Mouse (Mus musculus) olfactory bulb, adult 2 months (tissue): ENCODE measurements around the gene Rsrc1.

ENCODE experiments used
- CTCF ChIP-seq: fragments of 200-500 bp; IDR thresholded peaks from 2 replicates; pipeline ENCODE4 v1.5.1; 2012; ENCODE audit warnings: low read depth, mild to moderate bottlenecking, low read length, moderate library complexity; ENCODE audit not compliant: insufficient read depth
- POLR2A ChIP-seq: fragments of 200-500 bp; IDR thresholded peaks from 2 replicates; pipeline ENCODE4 v1.6.1; 2012; ENCODE audit warnings: mild to moderate bottlenecking, low read depth, low read length, moderate library complexity; ENCODE audit not compliant: insufficient read depth

- TF ChIP-seq POLR2A, result no peak
- TF ChIP-seq CTCF, result no peak
These were observed 358.4 kb downstream of the Rsrc1 start for GRCm38 (mm10) chr3:67339558-67339957.
